Mouse (Mus musculus): ENCODE results near the gene Helq.

Gene Helq

GRCm38 (mm10) chr5:100798165-100798860 is at the start of gene Helq, which contains the start of gene Mrps18c:
TSS of gene Helq (minus strand) at chr5:100798598.
TSS of gene Mrps18c (plus strand) at chr5:100798627.
- peak; percentile 93 for DNase-seq

GRCm38 (mm10) chr5:100847143-100847542 is 48.7 kb upstream of the Helq start:
- DNase-seq: no peak

GRCm38 (mm10) chr5:100846599-100846920 is 48.2 kb upstream of the Helq start:
- DNase-seq: no peak

DNA sequence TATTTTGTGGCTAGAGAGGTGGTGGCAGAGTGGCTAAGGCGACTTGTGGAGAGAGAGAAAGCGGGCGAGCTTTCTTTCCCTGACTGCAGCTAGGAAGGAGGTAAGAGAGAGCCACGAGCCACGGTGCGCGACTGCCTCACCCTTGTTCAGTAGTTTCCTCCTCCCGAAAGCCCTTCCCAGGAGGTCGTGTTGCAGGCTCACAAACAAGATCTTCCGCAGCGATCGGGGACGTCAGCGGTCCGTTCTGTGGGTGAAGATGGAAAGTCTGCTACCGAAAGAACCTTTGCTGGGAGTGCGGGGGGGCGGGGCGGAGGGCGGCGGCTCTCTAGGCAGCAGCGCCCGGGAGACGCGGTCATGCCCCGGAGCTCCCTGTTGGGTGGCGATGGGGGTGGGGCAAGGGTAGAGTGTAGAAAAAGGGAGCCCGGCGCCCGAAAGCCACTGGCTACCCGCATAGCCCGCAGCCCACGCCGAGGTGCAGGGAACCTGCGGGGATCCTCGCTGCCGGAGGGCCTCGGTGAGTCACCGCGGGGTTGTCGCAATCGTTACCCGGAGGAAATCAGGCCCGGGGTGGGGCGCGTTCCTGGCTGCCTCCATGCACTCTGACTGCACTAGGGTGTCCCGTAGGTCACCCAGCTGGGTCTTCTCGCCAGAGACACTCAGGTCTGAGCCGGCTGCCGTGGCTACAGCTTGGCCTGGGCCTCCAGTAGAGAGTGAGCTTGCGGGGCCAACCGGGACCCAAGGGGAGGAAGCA is 47.6 kb upstream of the Helq start:
- DNase-seq: peak; percentile 71

DNA sequence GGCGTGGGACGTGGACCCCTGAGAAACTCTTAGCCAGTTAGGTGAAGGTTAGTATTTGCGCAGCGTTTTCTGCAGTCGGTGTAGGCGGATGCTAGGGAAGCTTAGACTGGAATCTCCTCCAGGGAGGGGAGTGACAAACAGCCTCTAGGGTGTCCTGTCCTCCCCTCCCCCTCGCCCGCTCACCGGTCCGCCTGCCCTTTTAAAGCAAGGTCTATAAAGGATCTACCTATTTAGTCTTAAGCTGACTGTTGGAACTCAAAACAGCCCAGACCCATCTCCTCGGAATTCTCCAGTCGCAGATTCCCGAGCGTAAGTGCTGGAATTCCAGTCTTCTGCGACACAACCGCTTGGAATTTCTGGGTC is 47.1 kb upstream of the Helq start, which contains the start of gene Gpat3:
Gene Gpat3 (plus strand): TSS at position 229 of the 363 bp plus-strand sequence.
- DNase-seq: no peak

DNA sequence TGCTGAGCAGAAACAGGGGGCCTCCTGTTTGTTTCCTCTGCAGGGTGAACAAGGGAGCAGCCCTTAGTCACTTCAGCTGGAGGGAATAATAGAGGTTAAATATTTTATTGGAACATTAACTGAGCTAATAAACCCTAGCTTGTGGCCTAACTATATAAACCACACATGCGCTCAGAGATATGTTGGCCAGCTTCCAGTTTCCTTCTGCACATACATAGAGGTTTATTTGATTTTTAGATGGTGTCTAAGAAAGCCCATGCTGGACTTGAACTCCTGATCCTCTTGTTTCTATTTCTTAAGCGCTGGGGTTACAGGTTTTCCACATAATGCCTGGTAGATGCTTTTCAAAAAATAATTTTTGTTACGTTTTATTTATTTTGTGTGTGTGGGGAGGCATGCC is 46.1 kb upstream of the Helq start:
- no peak for DNase-seq

- no peak for DNase-seq
Observed at GRCm38 (mm10) chr5:100837907-100838306, 39.5 kb upstream of the Helq start.

GRCm38 (mm10) chr5:100835862-100836538 is 37.6 kb upstream of the Helq start:
- DNase-seq: no peak

- no peak for DNase-seq
Observed at GRCm38 (mm10) chr5:100833841-100834240, 35.4 kb upstream of the Helq start.

GRCm38 (mm10) chr5:100832680-100833079 is 34.3 kb upstream of the Helq start:
- DNase-seq: no peak

DNA sequence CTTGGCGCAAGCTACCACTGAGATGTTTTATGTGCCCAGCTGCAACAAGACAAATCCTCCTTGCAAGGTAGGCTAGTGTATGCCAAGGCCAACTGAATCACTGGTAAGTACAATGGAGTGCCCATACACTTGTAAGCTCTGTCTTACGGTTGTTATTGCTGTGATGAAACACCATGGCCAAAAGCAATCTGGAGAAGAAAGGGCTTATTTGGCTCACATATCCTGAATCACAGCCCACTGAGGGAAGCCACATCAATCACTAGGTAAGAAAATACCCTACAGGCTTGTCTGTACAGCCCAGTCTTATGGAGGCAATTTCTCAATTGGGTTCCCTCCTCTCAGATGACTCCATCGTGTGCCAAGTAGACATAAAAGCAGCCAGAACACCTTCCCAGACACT is 30.3 kb upstream of the Helq start:
- DNase-seq: no peak

DNA sequence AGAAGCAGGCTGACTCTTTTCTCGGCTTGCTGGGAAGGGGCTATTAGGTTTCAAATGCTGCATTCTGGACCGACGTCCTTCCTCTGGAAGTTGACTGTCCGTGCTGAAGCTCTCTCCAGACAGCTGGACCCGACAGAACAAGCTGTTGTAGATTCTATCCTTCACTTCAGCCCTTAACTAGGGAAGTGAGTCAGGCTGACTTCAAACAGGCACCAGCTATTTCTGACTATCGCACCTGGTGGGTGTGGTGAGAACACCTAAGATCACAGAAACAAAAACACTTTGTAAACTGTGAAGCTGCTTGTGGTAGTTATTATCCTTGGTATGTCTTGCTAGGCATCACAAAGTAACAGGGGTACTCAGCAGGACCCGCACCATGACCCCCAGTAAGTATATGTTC is 28.1 kb upstream of the Helq start:
- peak; percentile 25 for DNase-seq

DNA sequence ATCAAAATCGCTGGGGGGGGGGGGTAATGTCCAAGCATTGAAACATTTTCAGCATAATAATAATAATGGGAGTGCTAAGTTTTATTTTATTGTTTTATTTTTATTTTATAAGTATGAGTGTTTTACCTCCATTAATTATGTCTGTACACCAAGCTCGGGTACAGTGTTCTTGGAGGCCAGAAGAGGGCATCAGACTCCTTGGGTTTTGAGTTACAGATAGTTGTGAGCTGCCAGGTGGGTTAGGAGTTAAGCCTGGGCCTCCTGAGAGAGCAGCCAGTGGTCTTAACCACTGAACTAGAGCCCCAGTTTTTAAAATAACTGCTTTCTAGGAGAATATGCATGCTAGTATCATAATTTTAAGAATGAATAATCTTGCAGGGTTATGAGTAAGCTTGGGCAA is 27.6 kb upstream of the Helq start:
- peak; percentile 29 for DNase-seq

GRCm38 (mm10) chr5:100822826-100823225 is 24.4 kb upstream of the Helq start:
- DNase-seq: peak; percentile 38

DNA sequence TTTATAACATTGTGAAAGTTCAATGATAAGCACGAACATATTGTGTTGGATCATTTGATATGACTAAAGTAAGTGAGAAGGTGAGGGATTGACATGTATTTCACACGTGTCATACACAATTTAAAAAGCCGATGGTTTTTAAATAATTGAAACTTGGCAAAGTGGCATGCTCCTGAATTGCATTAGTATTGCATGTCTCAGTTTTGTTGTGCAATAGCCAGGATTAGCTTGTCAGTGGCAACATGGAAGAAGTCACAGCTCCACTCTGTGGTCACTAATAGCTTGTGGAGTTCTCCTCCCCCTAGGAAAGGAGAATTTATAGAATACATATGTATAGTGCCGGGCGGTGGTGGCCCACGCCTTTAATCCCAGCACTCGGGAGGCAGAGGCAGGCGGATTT is 23.0 kb upstream of the Helq start:
- no peak for DNase-seq

- peak; percentile 95 for DNase-seq
Observed at GRCm38 (mm10) chr5:100820483-100821184, 22.2 kb upstream of the Helq start, which contains the start of gene Abraxas1. TSS of gene Abraxas1 (minus strand) at chr5:100820965.

DNA sequence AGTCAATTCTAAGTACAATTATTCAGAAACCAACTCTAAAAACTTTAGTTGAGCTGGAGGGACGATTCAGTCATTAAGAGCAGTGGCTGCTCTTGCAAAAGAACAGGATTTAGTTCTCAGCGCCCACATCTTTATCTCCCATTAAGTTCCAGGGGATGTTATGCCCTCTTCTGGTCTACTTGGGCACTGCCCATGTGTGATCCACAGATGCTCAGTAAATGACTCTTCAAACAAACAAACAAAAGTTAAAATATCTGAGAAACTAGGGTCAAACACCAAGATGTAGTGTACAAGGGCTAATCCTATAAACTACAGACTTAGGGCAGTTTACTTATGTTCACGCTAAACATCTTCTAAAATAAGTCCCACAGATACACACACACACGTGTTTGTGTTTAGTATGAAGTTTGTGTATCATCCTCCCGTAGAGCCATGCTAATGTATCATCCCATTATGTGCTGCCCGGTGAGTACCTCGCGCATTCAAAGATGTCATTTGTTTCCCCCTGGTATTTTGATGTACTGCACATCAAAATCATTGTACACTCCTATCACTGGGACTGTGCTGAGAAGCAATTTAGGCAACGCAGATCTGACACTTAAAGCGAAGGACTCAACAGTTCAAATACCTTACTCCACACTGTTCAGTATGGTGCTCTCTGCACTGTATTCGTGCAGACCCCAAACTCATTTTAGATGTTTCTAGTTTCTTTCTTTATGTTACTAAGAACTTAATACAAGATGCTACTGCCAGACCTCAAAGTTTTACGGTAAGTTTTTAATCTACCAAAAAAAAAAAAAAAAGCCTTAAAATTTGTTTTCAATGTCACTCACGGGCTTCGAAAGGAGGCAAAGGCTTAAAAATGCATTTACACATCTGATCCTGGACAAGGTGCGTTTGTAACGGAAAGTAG is 21.4 kb upstream of the Helq start:
- peak; percentile 53 for DNase-seq

DNA sequence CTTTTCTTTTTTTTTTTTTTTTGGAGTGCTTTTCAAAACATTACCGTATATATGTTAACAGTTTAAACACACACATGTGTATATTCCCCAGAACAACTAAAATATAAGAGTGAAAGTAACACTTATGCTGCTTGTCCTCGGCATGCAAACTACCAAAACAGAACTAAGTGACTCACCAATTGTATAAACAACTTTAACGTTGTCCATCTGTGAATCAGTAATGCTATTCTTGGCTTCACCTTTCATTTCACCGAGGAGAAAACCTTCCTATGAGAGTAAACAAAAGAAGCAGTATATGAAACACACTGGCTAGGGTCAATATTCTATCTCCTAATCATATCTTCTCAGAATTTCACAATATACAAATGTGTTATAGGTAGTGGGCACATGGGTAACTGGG is 19.9 kb upstream of the Helq start:
- no peak for DNase-seq

DNA sequence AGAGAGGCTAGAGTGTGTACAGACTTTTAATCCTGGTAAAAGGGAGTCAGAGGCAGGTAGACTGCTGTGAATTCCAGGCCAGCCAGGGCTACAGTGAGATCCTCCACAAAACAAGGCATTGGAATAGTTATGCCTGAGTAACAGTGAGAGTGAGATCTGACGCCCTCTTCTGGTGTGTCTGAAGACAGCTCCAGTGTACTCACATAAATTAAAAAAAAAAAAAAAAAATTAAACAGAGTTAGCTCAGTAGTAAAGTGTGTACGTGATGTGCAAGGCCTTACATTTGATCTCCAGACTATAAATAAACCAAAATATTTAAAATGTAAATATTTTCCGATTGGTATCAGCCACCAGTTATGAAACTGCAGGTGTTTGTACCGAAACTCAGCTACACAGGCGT is 4.3 kb downstream of the Helq start:
- no peak for DNase-seq

- no peak for DNase-seq
Observed at GRCm38 (mm10) chr5:100792261-100792660, 6.1 kb downstream of the Helq start.

DNA sequence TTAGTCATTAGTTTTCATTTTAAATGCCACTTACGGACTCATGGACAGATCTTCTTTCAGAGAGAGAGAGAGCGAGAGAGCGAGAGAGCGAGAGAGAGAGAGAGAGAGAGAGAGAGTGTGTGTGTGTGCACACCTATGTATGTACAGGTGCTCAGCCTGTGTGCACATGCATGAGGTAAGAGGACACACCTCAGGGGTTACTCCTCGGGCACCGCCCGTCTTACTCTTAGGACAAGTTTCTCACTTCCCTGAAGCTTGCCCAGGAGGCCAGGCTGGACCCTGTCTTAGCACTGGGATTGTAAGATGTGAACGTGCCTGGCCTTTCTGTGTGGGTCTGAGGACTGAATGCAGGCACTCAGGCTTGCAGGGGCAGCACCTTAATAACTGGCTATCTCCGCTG is 10.9 kb downstream of the Helq start:
- no peak for DNase-seq

GRCm38 (mm10) chr5:100779002-100779401 is 19.4 kb downstream of the Helq start:
- no peak for DNase-seq

Data from thymus, postnatal 4 days (tissue).